Mouse (Mus musculus): ENCODE results near the gene Fam24a.

GRCm38 (mm10) chr7:131362615-131363300, 29.1 kb downstream of the Fam24a start, which contains the start of gene 2310057M21Rik:
- peak; percentile 68; the same call in 1 of the 2 replicates for TF ChIP-seq BHLHE40 (IDR thresholded peaks at IDR 0.05; ENCODE audit: borderline replicate concordance, low read depth, low read length)
- TF ChIP-seq GATA1 (IDR thresholded peaks at IDR 0.05; ENCODE audit: low read depth, low read length), result no peak
- no peak for TF ChIP-seq GABPA (IDR thresholded peaks at IDR 0.05; ENCODE audit: low read depth, low read length)
- TF ChIP-seq EP300 (IDR thresholded peaks at IDR 0.05; ENCODE audit: low read depth in 1 of 2, low read length in 2 of 2), result no peak
- no peak for TF ChIP-seq CTCF (IDR thresholded peaks at IDR 0.05 in 2 of 3, conservative IDR thresholded peaks at IDR 0.05 in 1 of 3; ENCODE audit: control insufficient read depth in 1 of 3, insufficient read depth in 1 of 3, low read depth in 2 of 3, low read length in 3 of 3, poor library complexity in 1 of 3, severe bottlenecking in 1 of 3)
- peak; percentile 96 for TF ChIP-seq NRF1 (IDR thresholded peaks at IDR 0.05; ENCODE audit: insufficient read depth, low read depth, low read length, poor library complexity, severe bottlenecking)
- peak; percentile 90 for TF ChIP-seq MAZ (IDR thresholded peaks at IDR 0.05; ENCODE audit: low read depth, low read length)
- TF ChIP-seq TAL1 (IDR thresholded peaks at IDR 0.05; ENCODE audit: low read length), result no peak
- no peak for TF ChIP-seq CHD2 (IDR thresholded peaks at IDR 0.05; ENCODE audit: low read length)
- peak; percentile 72 to 74; a peak in 2 of 4 replicates for TF ChIP-seq POLR2A (IDR thresholded peaks at IDR 0.05; ENCODE audit: control insufficient read depth in 1 of 2, insufficient read depth in 1 of 2, low read depth in 1 of 2, low read length in 2 of 2, poor library complexity in 1 of 2)
- peak; percentile 86 for TF ChIP-seq MAX (IDR thresholded peaks at IDR 0.05; ENCODE audit: low read length)
- peak; percentile 91 for TF ChIP-seq E2F4 (IDR thresholded peaks at IDR 0.05; ENCODE audit: borderline replicate concordance, low read depth, low read length)

All from MEL (cell line).